Mouse (Mus musculus): Measurements from ENCODE around the gene A630001G21Rik.

Gene A630001G21Rik

DNA sequence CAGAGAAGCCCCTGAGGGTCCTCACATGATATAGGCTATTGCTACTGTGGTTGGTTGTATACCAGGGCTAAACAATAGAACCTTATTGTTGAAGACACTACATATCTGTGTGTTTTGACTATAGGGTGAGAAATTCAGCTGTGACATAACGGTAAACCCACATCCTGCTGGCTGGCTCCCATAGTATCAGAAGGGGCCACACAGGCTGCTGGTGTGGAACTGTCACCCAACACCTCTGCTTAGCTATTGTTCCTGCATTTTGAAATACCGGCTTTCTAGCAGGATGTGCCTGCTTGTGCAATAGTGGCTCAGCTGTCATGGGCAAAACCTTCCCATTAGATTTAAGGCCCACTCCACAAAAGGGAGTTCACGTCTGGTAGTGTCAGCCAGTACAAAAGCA, 45.9 kb downstream of the A630001G21Rik start:
- DNase-seq: no peak

DNA sequence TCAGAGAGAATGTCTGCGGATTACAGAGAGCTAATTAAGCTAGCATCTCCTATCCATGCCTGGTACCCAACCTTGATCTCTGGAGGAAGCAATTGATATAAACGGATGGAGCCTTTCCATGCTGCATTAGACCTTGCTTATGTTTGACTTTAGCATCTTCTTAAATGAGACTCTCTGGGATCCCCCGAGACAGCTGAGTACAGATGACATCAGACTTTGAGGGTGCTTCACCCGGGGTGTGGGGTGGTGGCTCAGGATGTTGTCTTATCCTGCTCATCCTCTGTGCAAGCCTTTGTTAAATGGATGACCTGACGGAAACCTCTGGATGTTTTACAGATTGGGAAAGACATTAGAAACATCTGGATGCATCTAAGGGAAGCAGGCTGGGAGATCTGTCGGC, 48.0 kb downstream of the A630001G21Rik start:
- no peak for DNase-seq

DNA sequence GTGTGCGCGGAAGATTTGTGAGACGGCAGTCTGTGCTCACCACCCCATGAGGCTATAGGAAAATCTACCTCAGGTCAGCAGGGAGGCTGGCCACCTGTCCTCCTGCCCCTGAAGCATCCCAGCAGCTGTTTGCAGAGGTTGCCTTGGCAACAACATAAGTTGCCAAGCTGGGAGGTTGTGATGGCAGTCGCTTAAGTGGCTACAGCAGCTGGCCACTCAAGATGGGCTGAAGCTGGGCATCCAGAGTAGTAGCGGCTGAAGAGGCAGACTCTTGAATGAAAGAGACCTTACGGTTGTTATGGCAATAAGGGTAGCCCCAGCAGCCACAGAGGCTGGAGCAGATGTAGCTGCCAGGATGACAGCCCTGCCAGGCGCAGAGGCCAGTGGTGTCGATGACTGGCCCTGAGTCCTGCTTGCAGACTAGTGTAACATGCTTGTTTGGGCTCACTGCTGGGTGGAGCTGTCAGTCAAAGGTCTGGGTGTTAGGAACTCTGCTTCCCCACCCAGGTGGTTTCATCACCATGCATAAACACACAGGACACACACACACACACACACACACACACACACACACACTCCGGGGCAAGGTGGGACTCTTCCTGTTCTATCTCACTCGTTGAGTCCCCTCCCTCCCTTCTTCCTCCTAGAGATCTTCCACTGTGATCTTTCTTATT, 58.1 kb downstream of the A630001G21Rik start:
- DNase-seq: no peak

DNA sequence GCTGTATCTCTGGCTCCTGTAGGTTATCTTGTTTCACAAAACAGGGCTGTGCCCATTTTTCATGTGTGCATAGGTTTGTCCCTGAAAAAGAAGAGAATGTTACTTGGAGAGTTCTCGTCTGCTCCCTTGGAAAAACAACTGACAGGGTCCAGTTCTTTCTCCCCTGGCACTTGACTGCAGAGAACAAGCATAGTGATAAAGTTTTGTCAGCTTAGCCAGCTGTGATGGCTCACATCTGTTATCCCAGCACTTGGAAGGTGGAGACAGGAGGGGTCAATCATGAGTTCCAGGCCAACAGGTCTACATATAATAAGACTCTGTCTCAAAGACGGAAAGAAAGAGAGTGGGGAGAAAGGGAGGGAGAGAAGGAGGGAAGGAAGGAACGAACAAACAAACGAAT, 59.4 kb downstream of the A630001G21Rik start:
- DNase-seq: no peak

DNA sequence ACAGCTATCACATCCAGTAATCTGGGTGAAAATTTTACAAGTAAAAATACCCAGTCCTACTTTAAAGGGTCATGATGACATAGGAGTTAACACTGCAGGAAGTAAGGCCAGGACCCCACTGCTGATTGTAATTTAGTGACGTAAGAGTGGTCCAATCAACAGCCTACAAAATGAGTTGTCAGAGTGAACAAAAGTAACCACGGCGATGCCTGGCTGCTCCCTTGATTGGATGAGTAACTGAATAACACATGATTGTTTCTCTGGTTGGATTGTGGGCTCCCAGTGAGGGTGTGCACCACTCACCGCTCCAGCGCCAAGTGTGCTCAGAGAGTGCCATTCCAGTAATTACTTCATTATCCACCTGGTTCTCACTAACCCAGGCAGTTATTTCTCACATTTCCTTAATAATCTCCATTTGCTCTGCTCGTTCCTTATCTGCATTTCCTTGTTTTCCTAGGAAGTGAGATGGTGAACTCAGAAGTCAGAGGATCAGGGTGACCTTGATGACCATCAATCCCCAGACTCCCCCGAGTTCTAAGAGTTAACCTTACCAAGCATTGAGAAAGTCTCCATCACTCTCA, 61.9 kb downstream of the A630001G21Rik start:
- DNase-seq: no peak

DNA sequence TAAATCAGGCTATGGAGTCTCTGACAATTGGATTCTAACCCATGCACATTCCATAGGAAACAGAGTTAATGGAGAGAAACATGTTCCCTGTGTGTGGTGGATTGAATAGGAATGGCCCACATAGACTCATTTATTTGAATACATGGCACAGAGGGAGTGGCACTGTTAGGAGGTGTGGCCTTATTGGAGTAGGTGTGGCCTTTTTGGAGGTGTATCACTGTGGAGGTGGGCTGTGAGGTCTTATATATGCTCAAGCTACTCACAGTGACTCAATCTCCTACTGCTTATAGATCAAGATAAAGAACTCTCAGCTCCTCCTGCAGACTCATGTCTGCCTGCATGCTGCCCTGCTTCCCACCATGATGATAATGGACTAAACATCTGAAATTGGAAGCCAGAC, 63.9 kb downstream of the A630001G21Rik start:
- DNase-seq: no peak

DNA sequence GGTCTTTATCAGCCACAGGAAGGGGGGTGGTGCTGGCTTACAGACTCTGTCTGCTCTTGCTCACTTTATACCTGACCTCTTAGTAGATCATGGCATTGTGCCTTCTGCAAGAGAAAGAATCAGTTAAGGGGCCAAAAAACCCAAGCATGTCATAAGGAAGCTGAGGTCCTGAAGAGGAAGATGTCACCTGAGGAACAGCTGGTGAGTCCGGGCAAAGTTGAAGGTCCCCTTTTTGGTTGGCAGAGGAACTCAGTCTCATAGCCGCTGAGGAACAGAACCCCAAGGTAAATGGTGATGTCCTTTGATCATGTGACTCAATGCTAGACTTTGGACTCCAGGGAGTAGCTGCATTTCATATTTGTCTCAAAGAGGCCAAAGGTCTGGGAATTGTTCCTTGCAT, 71.7 kb downstream of the A630001G21Rik start:
- no peak for DNase-seq

DNA sequence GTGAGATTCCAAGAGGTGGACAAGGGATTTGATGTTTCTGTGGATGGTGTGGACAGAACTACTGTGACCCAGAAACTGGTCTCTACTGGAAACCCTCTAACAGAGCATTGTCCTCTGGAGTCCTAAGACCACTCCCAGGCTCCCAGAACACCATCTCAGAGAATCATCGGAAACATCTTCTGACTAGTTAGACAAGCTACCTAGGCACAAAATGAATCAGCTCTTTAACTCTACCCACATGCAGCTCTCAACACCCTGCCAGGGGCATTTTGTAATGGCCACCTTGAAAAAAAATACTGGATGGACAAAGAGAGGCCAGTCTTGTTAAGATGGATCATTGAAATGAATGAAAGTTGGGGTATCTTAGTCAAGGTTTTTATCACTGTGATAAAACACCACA, 72.9 kb downstream of the A630001G21Rik start:
- no peak for DNase-seq

DNA sequence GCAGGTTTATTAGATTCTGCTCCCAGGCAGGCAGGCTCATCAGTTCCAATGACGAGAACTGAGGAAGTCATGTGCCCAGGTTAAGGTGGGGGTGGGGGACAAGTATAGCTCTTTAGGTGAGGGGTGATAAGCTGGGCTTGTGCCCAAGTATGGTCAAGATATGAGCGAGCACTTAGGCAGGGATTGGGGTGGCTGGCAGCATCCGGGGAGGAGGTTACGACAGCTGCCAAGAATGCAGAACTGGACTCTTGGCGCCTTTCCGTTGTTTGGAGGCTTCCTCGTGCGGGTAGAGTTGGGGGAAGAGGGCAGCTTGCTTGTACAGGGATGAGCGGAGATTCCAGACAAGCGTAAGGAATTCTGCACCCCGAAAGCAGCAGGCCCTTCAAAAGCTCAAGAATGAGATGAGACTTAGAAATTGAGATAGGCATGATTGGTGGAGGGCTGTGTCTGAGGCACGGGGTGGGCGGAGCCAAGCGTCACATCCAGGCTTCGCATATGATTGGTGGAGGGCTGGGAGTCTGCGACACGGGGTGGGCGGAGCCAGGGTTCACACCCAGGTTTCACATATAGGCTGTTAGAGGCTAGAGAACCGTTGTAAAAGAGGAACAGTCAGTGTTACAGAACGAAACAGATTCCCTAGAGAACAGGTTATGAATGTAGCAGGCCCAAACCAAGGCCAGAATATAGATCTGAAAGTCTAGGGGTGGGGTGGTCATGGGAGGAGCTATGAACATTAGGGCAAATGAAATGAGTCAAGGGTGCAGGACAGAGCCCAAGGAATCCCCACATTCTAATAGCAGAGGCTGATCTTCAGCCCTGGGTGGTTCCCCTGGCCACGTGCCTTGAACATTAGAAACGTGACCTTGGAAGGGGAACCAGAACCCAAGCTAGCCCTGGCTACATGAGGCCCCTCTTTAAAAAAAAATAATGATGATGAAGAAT, 74.9 kb downstream of the A630001G21Rik start:
- DNase-seq: peak; percentile 86 to 89

DNA sequence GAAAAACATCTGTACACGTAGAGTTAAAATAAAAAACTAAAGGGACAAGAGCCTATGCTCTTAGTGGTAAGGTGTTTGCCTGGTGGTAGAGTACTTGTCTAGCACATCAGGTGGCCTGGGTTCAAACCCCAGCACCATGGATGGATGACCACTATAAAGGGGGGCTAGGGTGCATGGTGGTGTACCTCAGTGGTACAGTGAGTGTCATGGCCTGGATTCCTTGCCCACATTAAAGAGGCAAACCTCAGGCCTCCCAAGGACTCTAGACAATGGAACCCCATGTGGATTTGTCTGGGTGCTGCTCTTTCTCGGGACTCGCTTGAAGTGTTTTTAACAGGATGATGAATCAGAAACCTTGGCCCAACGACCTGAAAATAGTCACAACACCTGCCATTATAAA, 75.9 kb downstream of the A630001G21Rik start:
- DNase-seq: no peak

DNA sequence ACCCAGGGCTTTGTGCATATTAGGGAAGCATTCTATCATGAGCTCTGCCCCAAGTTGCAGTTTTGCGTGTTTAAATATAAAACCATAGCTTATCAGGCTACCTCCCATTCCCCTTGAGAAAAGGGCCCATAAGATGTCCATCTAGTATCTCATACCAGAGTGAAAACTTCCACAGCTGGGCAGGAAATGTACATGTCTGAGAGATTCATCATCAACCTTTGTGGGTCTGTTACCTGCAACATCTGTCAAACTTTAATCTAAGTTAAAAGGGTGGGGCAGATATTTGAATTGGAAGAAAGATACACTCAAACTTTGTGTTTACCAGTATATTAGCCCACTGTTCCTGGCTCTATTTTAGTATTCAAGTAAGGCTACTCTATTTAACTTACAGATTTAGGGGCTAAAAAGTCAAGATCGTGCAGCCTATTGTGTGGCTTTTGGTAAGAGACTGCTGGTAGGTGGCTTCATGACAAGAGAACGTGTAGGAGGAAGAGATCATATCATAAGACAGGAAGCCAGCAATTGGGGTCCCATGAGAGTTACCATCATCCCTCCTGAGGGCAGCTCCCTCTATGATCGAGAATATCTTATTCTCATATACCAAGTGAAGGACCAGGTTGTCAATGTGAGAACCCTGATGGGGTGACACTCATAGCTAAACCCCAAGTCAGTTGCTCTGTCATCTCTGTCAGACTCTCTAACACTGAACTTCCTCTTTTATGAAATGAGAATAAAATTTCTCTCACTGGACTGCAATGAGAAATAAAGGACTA, 80.5 kb downstream of the A630001G21Rik start:
- no peak for DNase-seq

DNA sequence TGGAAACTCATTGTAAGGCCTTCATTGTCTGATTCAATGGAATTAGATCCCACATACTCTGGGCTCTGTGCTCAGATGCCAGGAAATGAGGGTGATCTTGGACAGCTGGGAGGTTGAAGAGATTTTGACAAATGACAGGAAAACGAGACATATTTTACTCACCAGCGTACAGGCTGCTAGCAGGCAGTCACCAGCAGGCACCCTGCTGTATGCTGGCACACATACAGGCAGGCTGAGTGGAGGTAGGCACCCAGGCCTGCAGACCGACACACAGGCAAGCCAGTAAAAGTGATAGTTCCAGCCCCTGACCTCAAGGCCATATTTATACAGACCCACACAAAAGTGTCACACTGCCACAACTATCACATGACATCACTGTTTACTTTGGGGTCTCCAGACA, 82.8 kb downstream of the A630001G21Rik start:
- peak in 1 of 2 experiments; percentile 17 for DNase-seq

DNA sequence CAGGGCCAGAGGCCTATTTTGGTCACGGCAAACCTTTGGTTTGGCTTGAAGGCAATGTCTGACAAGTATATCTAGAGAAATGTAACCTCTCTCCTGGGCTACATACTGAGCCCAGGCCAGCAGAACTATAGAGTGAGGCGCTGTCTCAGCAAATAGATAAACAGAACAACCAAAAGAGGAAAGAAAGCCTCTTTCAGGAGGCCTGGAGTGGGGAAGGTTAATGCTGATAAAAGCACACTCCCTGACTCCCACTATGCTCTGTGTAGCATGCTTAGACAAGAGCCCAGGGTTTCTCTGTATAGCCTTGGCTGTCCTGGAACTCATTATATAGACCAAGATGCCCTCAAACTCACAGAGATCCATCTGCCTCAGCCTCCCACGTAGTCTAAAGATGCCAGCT, 85.2 kb downstream of the A630001G21Rik start:
- no peak for DNase-seq

DNA sequence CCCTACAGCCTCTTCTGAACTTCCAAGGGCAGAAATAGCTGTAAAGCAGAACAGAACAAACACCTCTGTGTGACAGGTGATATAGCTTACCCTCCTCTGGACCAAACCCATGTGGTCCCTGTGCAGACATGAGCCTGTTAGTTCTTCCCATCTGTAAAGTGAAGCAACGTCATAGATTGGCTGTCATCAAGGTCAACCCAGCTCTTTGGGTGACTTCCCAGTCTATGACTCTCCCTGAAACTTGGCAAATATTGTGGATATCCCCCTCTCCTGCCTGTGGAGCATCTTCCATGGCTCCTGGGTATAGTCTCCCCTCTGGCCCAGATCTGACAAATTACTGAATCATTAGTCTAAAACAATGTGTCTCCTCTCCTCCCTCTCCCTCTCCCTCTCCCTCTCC, 86.2 kb downstream of the A630001G21Rik start:
- no peak for DNase-seq

DNA sequence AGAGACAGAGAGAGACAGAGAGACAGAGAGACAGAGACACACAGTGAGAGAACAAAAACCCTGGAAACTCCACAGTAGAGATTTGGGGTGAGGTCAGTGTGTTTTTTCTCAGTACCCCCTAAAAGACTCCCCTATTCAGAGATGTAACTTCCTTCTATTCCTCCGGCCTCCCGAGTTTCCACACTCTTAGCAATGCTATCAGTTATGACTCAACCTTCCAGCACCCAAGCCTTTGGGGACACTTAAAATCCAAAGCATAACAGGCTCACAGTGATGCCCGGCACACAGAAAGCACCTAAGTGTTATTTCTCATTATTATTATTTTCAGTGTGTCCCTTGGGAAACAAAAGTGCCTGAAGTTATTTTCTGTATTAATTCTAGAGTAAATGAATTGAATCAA, 87.9 kb downstream of the A630001G21Rik start:
- no peak for DNase-seq

DNA sequence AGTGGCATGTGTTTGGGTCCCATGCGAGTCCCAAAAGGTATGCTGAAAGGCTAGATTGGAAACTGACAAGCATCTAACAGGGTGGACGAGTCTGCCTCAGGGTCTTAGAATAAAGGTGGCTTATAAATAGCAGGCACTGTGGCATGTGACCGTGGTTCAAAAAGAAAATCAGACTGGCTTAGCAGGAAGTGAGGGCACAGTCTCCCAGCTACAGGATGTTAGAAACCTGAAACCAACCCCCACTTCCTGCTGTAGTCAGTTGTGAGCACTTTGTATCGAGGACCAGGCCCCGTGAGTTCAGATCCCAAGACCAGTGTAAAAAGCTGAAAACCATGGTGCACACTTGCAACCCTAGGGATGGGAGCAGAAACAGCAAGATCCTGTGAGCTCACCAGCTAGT, 91.1 kb downstream of the A630001G21Rik start:
- DNase-seq: no peak

DNA sequence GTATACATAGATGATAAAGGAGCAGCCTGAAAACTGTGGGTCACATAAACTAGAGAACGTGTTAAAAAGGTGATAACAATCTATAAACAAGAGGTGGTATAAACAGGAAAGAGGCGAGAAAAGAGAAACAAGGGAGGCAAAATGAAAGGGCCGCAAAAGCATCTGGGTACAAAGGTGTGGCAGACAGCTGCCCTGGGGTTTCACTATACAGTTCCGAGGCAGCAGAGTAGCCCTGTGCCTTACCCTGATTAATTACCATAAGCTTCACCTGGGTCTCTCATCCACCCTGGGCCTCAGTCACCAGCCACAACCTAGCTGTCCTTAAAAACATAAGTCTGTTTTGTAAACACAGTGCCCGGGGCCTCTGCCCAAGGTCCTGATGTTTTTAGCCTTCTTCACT, 91.8 kb downstream of the A630001G21Rik start:
- no peak for DNase-seq

DNA sequence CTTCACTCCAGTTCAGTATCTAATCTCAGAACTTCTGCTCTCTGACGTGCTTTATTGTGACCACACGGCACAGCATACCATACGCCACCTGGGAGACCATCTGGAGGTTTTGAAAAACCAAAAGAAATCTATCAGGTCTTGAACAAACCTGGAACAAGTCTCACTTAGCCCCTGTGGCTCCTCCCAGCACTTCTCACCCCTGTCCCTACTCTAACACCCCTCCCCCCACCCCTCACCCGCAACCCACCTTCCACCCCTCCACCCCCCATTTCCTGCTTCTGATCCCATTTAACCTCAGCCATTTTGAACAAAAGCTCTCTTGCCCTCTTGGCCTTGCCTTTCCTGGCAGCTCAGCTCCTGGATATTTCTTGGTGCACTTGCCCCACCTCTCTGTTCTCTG, 98.2 kb downstream of the A630001G21Rik start:
- no peak for DNase-seq
